Mouse (Mus musculus): ENCODE results near the gene Telo2. TPM values are rescaled to one million over a fixed set of nuclear protein-coding genes. Genes with fewer than 3 reads are reported as not detected.

Gene Telo2
- total and polyA plus RNA-seq, 2 experiments from 2014 or later, result 34.9 to 56.3 TPM

DNA sequence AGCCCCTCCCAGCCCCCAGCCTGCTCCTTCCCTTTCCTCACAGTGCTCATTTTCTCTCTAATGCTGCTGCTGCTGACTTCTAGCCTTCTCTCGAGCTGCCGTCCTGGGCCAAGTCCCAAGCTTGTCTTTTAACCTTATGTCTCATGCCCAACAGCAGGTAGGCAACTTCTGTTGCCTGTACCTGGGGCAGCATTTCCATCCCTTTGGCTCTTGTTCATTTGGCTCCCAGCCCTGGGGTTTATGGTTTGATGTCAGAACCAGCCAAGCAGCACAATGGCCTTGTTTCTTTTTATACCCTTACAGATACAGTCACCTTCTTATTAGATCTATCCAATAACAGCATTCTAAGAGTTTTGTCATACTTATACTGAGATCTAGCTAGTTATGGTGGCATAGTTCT, 19.5 kb downstream of the Telo2 start:
- no peak for ATAC-seq (ENCODE audit: low FRiP score)
- Histone ChIP-seq H3K9me3 (ENCODE audit: low read length) (no peaks in the 10 kb centered on the region), H3K36me3 (ENCODE audit: insufficient read depth, low read length) (peaks cover 49% of the 10 kb centered on the region), H3K27me3 (ENCODE audit: insufficient read depth, low read length) (no peaks in the 10 kb centered on the region), H3K4me2 (ENCODE audit: low read depth, low read length, poor library complexity, severe bottlenecking) (no peak overlapping the region), H3K4me1 (ENCODE audit: insufficient read depth, low read length) (no peaks in the 10 kb centered on the region), H3K4me3 (ENCODE audit: low read depth, low read length) (no peak overlapping the region), H3K9ac (replicated peaks; ENCODE audit: low read length, poor library complexity, severe bottlenecking) (no peak overlapping the region), H3K27ac (ENCODE audit: low read depth, low read length) (no peak overlapping the region)
- WGBS, result 98% methylated on average over 2 of the region's 2 CpGs
- DNase-seq (ENCODE audit: low spot score), result no peak
- no peak for TF ChIP-seq CTCF (IDR thresholded peaks at IDR 0.05)

- H3K27me3 ChIP-seq (ENCODE audit: insufficient read depth, low read length), result no peaks in the 10 kb centered on the region
- ATAC-seq (ENCODE audit: low FRiP score), result no peak
- 93% methylated on average over 10 of the region's 10 CpGs for WGBS
- H3K4me3 ChIP-seq (ENCODE audit: low read depth, low read length), result no peak overlapping the region
- no peak overlapping the region for H3K27ac ChIP-seq (ENCODE audit: low read depth, low read length)
- no peak for TF ChIP-seq CTCF (IDR thresholded peaks at IDR 0.05)
- H3K4me2 ChIP-seq (ENCODE audit: low read depth, low read length, poor library complexity, severe bottlenecking), result no peak overlapping the region
- H3K9ac ChIP-seq (replicated peaks; ENCODE audit: low read length, poor library complexity, severe bottlenecking), result no peak overlapping the region
- H3K36me3 ChIP-seq (ENCODE audit: insufficient read depth, low read length), result peaks cover 52% of the 10 kb centered on the region
- H3K9me3 ChIP-seq (ENCODE audit: low read length), result no peaks in the 10 kb centered on the region
- H3K4me1 ChIP-seq (ENCODE audit: insufficient read depth, low read length), result no peaks in the 10 kb centered on the region
- DNase-seq (ENCODE audit: low spot score), result no peak
Observed at GRCm38 (mm10) chr17:25090450-25090849, 25.3 kb downstream of the Telo2 start.

GRCm38 (mm10) chr17:25089158-25089557, 26.6 kb downstream of the Telo2 start:
- H3K4me1 ChIP-seq (ENCODE audit: insufficient read depth, low read length), result no peaks in the 10 kb centered on the region
- H3K9ac ChIP-seq (replicated peaks; ENCODE audit: low read length, poor library complexity, severe bottlenecking), result no peak overlapping the region
- no peak for TF ChIP-seq CTCF (IDR thresholded peaks at IDR 0.05)
- H3K36me3 ChIP-seq (ENCODE audit: insufficient read depth, low read length), result peaks cover 44% of the 10 kb centered on the region
- no peak for ATAC-seq (ENCODE audit: low FRiP score)
- no peak overlapping the region for H3K27ac ChIP-seq (ENCODE audit: low read depth, low read length)
- WGBS, result 96% methylated on average over 10 of the region's 10 CpGs
- no peak overlapping the region for H3K4me3 ChIP-seq (ENCODE audit: low read depth, low read length)
- H3K4me2 ChIP-seq (ENCODE audit: low read depth, low read length, poor library complexity, severe bottlenecking), result no peak overlapping the region
- H3K9me3 ChIP-seq (ENCODE audit: low read length), result no peaks in the 10 kb centered on the region
- no peaks in the 10 kb centered on the region for H3K27me3 ChIP-seq (ENCODE audit: insufficient read depth, low read length)
- DNase-seq (ENCODE audit: low spot score), result no peak

- H3K4me1 ChIP-seq (ENCODE audit: insufficient read depth, low read length), result no peaks in the 10 kb centered on the region
- H3K27ac ChIP-seq (ENCODE audit: low read depth, low read length), result no peak overlapping the region
- TF ChIP-seq CTCF (IDR thresholded peaks at IDR 0.05), result no peak
- peaks cover 33% of the 10 kb centered on the region for H3K36me3 ChIP-seq (ENCODE audit: insufficient read depth, low read length)
- 94% methylated on average over 7 of the region's 7 CpGs for WGBS
- ATAC-seq (ENCODE audit: low FRiP score) (no peak), DNase-seq (ENCODE audit: low spot score) (no peak)
- H3K27me3 ChIP-seq (ENCODE audit: insufficient read depth, low read length), result no peaks in the 10 kb centered on the region
- no peak overlapping the region for H3K4me3 ChIP-seq (ENCODE audit: low read depth, low read length)
- H3K9ac ChIP-seq (replicated peaks; ENCODE audit: low read length, poor library complexity, severe bottlenecking), result no peak overlapping the region
- H3K4me2 ChIP-seq (ENCODE audit: low read depth, low read length, poor library complexity, severe bottlenecking), result no peak overlapping the region
- no peaks in the 10 kb centered on the region for H3K9me3 ChIP-seq (ENCODE audit: low read length)
Observed at GRCm38 (mm10) chr17:25086724-25087123, 29.0 kb downstream of the Telo2 start.

GRCm38 (mm10) chr17:25084835-25085385, 30.9 kb downstream of the Telo2 start:
- no peaks in the 10 kb centered on the region for H3K9me3 ChIP-seq (ENCODE audit: low read length)
- H3K4me3 ChIP-seq (ENCODE audit: low read depth, low read length), result no peak overlapping the region
- DNase-seq (ENCODE audit: low spot score) (no peak), ATAC-seq (ENCODE audit: low FRiP score) (no peak)
- no peaks in the 10 kb centered on the region for H3K4me1 ChIP-seq (ENCODE audit: insufficient read depth, low read length)
- no peak overlapping the region for H3K9ac ChIP-seq (replicated peaks; ENCODE audit: low read length, poor library complexity, severe bottlenecking)
- 86% methylated on average over 13 of the region's 13 CpGs for WGBS
- no peak overlapping the region for H3K4me2 ChIP-seq (ENCODE audit: low read depth, low read length, poor library complexity, severe bottlenecking)
- TF ChIP-seq CTCF (IDR thresholded peaks at IDR 0.05), result no peak
- peaks cover 37% of the 10 kb centered on the region for H3K36me3 ChIP-seq (ENCODE audit: insufficient read depth, low read length)
- no peak overlapping the region for H3K27ac ChIP-seq (ENCODE audit: low read depth, low read length)
- H3K27me3 ChIP-seq (ENCODE audit: insufficient read depth, low read length), result no peaks in the 10 kb centered on the region

DNA sequence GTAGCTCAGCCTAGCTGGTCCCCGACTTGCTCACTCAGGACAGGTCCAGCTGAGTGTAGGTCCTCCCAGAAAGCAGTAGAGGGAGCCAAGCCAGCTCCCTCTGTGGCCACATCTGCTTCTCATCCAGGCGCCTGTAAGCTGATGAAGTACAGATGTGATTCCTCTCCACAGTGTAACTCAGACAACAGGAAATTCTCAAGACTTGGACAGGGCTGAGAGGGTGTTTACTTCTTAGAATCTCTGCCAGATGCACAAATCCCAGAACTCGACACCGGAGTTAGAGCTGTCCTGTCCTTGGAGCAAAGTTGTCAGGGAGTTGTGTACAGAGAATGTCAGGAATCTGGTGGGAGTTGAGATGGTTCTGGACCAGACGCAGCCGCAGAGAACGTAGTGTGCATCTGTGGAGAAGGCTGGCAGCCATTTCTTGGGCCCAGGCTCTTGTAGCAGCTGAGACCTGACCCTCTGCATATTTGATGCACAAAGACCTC, 32.3 kb downstream of the Telo2 start, which contains the start of gene Tmem204:
Gene Tmem204 (minus strand): TSS at position 148 of the 488 bp plus-strand sequence.
- H3K27ac ChIP-seq (ENCODE audit: low read depth, low read length), result no peak within 1 kb of the TSS
- no peaks in the 10 kb centered on the region for H3K27me3 ChIP-seq (ENCODE audit: insufficient read depth, low read length)
- ATAC-seq (ENCODE audit: low FRiP score) (no peak), DNase-seq (ENCODE audit: low spot score) (peak; percentile 4)
- H3K4me1 ChIP-seq (ENCODE audit: insufficient read depth, low read length), result no peaks in the 10 kb centered on the region
- no peaks in the 10 kb centered on the region for H3K9me3 ChIP-seq (ENCODE audit: low read length)
- no peak within 1 kb of the TSS for H3K9ac ChIP-seq (replicated peaks; ENCODE audit: low read length, poor library complexity, severe bottlenecking)
- WGBS, result 63% methylated on average over 7 of the region's 7 CpGs
- TF ChIP-seq CTCF (IDR thresholded peaks at IDR 0.05), result peak; percentile 52
- no peak within 1 kb of the TSS for H3K4me2 ChIP-seq (ENCODE audit: low read depth, low read length, poor library complexity, severe bottlenecking)
- H3K36me3 ChIP-seq (ENCODE audit: insufficient read depth, low read length), result peaks cover 30% of the 10 kb centered on the region
- H3K4me3 ChIP-seq (ENCODE audit: low read depth, low read length), result no peak within 1 kb of the TSS
